Mouse (Mus musculus) liver, embryonic 15.5 days (tissue): ENCODE data around the gene Mapk11. TPM values are rescaled to one million over a fixed set of nuclear protein-coding genes. Genes with fewer than 3 reads are reported as not detected.

Experiments
- ATAC-seq: fragments of 200-750 bp; cut with Nextera tagmentation; 2 replicates; pipeline ENCODE4 v1.8.0; 2017; ENCODE audit warnings: moderate number of reproducible peaks, mild to moderate bottlenecking, moderate library complexity; ENCODE audit not compliant: insufficient read depth
- H3K27ac ChIP-seq: fragments of 300-500 bp; sonication (generic); replicated peaks from 2 replicates; pipeline ENCODE4 v1.5.1; 2015; ENCODE audit warnings: mild to moderate bottlenecking, inconsistent platforms
- H3K27me3 ChIP-seq: fragments of 300-500 bp; sonication (generic); 2 replicates; pipeline ENCODE4 v1.6.1; 2015; ENCODE audit warnings: mild to moderate bottlenecking, inconsistent platforms
- H3K36me3 ChIP-seq: fragments of 300-500 bp; sonication (generic); replicated peaks from 2 replicates; pipeline ENCODE4 v1.6.1; 2015; ENCODE audit warnings: moderate library complexity, mild to moderate bottlenecking, inconsistent platforms
- H3K4me1 ChIP-seq: fragments of 300-500 bp; sonication (generic); replicated peaks from 2 replicates; pipeline ENCODE4 v1.6.1; 2015; ENCODE audit warnings: inconsistent platforms
- H3K4me2 ChIP-seq: fragments of 300-500 bp; sonication (generic); 2 replicates; pipeline ENCODE4 v1.6.1; 2015; ENCODE audit warnings: moderate library complexity, mild to moderate bottlenecking, inconsistent platforms
- H3K4me3 ChIP-seq: fragments of 300-500 bp; sonication (generic); replicated peaks from 2 replicates; pipeline ENCODE4 v1.5.1; 2015; ENCODE audit warnings: mild to moderate bottlenecking, inconsistent platforms
- H3K9ac ChIP-seq: fragments of 300-500 bp; sonication (generic); 2 replicates; pipeline ENCODE4 v1.6.1; 2015; ENCODE audit warnings: moderate library complexity, mild to moderate bottlenecking, inconsistent platforms
- H3K9me3 ChIP-seq: fragments of 300-500 bp; sonication (generic); replicated peaks from 2 replicates; pipeline ENCODE4 v1.6.1; 2016; ENCODE audit warnings: inconsistent platforms
- WGBS: fragments of 180-500 bp; shearing (Covaris S2); methylation state at CpG from one replicate; pipeline ENCODE4 v1.1.7; 2015; ENCODE audit warnings: mixed read lengths; ENCODE audit not compliant: insufficient replicate concordance; 5-methylcytosine and 5-hydroxymethylcytosine counted together
- polyA plus RNA-seq: library from polyadenylated mRNA; unstranded; fragments of >200 nt; fragmentation: Nextera tagmentation; extraction: Ambion mirVana; gene quantifications from 2 replicates; pipeline ENCODE4 v1.2.1, GENCODE M21; 2015

The Mapk11 gene
- polyA plus RNA-seq, 1 experiment from 2014 or later, result 0.68 TPM

DNA sequence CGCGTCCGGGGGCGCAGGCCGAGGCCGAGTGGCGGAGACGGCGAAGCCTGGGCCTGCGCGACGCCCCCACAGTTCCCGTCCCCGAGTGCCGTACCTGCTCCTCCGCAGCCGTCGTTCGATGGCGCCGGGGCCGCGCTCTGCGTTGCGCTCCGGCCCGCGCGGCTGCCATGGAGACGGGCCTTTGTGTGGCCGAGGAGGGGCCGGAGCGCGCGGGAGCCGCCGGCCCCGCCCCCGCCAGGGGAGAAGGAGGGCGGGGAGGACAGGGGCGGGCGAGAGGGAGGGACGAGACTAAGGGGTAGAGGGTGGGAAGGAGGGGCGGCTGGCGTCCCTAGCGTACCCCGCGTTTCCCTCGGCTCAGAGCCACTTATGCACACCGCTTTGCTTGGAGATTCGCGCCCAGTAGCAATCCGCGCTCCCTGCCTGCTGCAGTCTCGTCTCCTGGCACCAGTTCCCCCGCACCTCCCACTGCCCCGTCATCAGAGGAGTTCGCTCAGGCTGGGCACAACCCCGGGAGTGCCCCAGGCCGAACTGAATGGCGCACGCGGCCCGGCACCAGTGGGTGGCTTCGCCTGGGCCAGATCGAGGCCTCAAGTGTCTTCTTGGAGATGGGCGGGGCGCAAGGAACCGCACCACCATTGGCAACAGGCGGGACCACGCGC, 31.3 kb upstream of the Mapk11 start, which contains the start of gene Plxnb2:
Gene Plxnb2 (minus strand): TSS at position 218 of the 659 bp plus-strand sequence.
- peak within 1 kb of the TSS; percentile 83 for H3K27ac ChIP-seq
- under 1% methylated on average over 67 of the region's 72 CpGs for WGBS
- peaks cover 77% of the 10 kb centered on the region for H3K27me3 ChIP-seq
- peak within 1 kb of the TSS; percentile 64 for H3K4me2 ChIP-seq
- no peaks in the 10 kb centered on the region for H3K36me3 ChIP-seq
- peaks cover 48% of the 10 kb centered on the region for H3K4me1 ChIP-seq
- peak within 1 kb of the TSS; percentile 59 for H3K4me3 ChIP-seq
- peak within 1 kb of the TSS; percentile 48 for H3K9ac ChIP-seq
- H3K9me3 ChIP-seq, result no peaks in the 10 kb centered on the region
- peak; percentile 67 for ATAC-seq

DNA sequence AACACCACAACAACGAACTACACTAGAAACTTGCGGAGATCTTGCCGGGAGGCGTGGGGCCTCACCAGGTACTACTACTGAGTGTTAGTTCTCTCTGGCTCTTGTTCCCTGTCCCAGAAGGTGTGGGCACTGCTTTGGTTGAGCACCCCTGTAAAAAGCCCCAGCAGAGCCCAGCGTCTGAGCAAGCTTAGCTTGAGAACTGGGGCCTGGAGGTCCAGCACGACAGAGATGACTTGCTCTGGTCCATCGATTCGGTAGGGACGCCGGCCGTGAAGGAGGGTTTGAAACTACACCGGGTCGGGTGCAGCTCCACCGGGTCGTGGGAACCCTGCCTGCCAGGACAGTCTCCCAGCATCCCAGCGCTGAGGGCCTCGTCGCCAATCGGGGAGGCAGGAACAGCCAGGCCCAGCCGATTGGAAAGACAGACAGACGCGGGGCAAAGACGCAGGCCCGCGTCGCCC, 30.7 kb upstream of the Mapk11 start:
- Histone ChIP-seq H3K9ac (peak overlapping the region; percentile 48), H3K4me2 (peak overlapping the region; percentile 64), H3K36me3 (no peaks in the 10 kb centered on the region), H3K27ac (peak overlapping the region; percentile 48), H3K9me3 (no peaks in the 10 kb centered on the region), H3K4me1 (peaks cover 54% of the 10 kb centered on the region), H3K4me3 (peak overlapping the region; percentile 59), H3K27me3 (peaks cover 83% of the 10 kb centered on the region)
- ATAC-seq, result no peak
- WGBS, result 4% methylated on average over 26 of the region's 26 CpGs

DNA sequence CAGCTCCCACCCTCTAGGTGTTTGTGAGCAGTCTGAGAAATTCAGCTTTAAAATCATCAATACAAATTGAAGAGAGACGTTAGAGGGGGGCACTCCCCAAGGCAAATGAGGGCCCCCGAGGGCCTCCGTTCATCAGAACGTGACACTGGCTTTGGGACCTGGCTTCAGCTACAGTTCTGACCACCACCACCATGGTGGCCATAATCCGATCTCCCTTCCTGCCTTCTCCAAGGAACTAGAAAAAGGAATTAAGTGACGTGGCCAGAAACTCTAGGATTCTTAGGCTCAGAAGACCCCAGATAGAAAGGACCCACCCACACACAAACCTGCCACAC, 30.2 kb upstream of the Mapk11 start:
- peaks cover 88% of the 10 kb centered on the region for H3K27me3 ChIP-seq
- peak overlapping the region; percentile 83 for H3K27ac ChIP-seq
- H3K4me3 ChIP-seq, result peak overlapping the region; percentile 59
- H3K4me2 ChIP-seq, result peak overlapping the region; percentile 64
- ATAC-seq, result no peak
- no peaks in the 10 kb centered on the region for H3K9me3 ChIP-seq
- H3K36me3 ChIP-seq, result no peaks in the 10 kb centered on the region
- H3K9ac ChIP-seq, result no peak overlapping the region
- peaks cover 59% of the 10 kb centered on the region for H3K4me1 ChIP-seq
- WGBS, result 12% methylated on average over 6 of the region's 6 CpGs

DNA sequence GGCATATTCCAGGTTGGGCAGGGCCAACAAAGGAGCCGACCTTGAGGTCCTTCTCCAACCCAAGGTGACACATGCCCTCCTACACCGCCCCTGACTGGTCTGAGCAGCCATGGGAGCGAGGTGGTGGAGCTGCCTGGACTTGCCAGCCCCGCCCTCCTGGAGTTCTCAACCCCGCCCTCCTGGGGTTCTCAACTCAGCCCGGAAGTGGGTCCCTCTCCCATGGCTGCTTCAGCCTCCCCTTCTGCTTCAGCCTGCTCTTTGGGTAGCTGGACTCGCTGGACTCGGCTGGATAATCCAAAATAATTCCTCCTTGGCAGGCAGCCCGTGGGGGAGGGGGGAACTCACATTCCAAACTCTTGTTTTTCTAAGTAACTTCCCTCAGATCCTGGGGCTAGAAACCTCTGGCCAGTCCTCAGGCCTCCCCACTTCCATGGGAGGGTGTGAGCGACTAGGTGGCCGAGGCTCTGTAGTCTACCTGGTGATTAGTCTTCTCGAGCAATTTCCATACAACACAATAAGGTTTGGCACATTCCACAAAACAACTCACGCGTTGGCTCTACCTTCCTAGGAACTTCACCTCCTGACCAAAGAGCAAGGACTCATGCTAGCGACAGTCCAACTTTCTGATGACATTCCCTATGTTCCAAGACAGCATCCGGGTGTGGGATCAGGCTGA, 29.7 kb upstream of the Mapk11 start:
- Histone ChIP-seq H3K4me2 (peak overlapping the region; percentile 64), H3K27me3 (peaks cover 93% of the 10 kb centered on the region), H3K27ac (peak overlapping the region; percentile 83), H3K36me3 (no peaks in the 10 kb centered on the region), H3K9ac (no peak overlapping the region), H3K4me1 (peaks cover 64% of the 10 kb centered on the region), H3K4me3 (peak overlapping the region; percentile 59), H3K9me3 (no peaks in the 10 kb centered on the region)
- 0 out of 2 replicates have a peak, but pooled peaks have one; percentile 9 for ATAC-seq
- WGBS, result 15% methylated on average over 16 of the region's 16 CpGs

DNA sequence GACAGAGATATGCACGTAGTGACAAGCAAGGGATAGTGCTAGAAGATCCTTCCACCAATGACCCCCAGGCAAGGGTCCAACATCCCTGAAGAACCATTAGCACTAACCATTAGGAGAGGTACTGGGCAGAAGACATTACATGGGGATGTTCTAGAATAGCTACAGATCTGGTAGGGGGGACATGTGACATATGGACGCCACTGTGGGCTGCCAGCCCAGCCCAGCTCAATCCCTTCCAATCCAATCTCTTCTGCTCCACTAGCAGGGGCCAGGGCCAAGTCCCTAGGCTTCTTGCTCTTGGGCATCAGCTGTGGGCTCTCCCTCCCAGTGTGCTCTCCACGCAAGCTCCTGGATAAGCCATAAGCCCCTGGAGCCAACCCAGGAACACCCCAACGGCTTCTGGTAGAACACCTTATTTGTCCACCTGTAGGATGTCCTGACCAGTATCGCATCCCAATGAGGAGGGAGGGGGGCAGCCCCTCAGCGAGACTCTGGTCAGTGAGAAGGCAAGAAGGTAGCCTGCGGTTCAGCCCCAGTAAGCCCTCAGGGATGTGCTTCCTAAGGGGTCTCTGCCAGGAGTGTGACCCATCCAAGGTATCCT, 28.9 kb upstream of the Mapk11 start:
- Histone ChIP-seq H3K4me3 (peak overlapping the region; percentile 59), H3K27me3 (peaks cover 97% of the 10 kb centered on the region), H3K9ac (no peak overlapping the region), H3K36me3 (no peaks in the 10 kb centered on the region), H3K9me3 (no peaks in the 10 kb centered on the region), H3K4me2 (peak overlapping the region; percentile 64), H3K27ac (peak overlapping the region; percentile 83), H3K4me1 (peaks cover 71% of the 10 kb centered on the region)
- ATAC-seq, result no peak
- 55% methylated on average over 7 of the region's 7 CpGs for WGBS

DNA sequence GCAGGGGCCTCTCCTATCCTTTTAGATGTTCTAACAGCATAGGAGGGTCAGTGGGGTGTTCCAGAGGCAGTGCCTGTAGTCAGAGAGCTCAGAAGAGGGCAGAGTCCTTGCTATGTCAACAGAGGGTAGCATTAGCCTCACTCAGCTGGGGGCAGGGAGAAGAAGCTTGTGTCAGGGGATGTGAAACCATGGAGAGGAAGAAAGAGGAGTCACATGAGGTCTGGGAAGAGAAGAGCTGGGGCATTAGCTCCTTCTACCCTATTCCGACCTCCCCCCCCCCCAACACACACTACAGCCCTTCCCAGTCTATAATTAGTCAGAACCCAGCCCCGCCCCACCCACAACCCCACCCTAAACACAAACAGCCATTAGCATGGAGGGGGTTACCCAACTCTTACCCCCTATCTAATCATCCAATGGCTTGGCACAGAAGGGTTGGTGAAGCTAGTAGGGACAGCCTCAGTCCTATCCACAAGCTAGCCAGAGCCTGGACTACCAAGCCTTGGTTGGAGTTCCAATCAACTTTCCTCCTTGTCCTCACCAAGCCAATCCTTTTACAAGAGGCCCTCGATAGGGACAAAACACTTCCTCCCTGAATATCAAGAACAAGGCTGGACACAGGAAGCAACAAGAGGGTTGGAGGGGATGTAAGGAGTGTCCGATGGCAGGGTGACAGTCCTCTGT, 28.3 kb upstream of the Mapk11 start:
- no peaks in the 10 kb centered on the region for H3K36me3 ChIP-seq
- H3K27me3 ChIP-seq, result peaks cover 99% of the 10 kb centered on the region
- ATAC-seq, result peak; percentile 48
- 0 out of 2 replicates have a peak overlapping the region, but pooled peaks have one; percentile 6 for H3K9ac ChIP-seq
- no peaks in the 10 kb centered on the region for H3K9me3 ChIP-seq
- peak overlapping the region; percentile 83 for H3K27ac ChIP-seq
- H3K4me3 ChIP-seq, result no peak overlapping the region
- H3K4me1 ChIP-seq, result peaks cover 78% of the 10 kb centered on the region
- 22% methylated on average over 4 of the region's 4 CpGs for WGBS
- H3K4me2 ChIP-seq, result peak overlapping the region; percentile 64

DNA sequence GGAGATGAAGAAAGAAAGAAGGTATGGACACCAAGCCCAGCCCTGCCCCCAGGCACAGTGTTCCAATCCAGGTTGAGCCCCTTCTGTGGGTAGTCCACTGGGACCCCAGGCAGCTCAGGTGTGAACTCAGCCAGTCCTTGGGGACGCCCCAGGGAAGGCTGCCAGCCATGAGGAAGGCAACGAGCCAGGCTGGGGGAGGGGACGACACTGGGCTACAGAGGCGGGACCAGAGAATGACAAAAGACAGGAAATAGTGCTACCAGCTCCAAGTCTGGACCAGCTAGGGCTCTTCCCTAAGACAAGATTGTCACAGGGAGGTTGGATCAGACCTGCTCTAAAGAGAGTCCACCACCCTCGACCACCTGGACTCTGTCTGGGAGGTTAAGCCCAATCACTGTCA, 27.7 kb upstream of the Mapk11 start:
- WGBS, result 7% methylated on average over 5 of the region's 5 CpGs
- Histone ChIP-seq H3K36me3 (no peaks in the 10 kb centered on the region), H3K4me2 (peak overlapping the region; percentile 64), H3K9me3 (no peaks in the 10 kb centered on the region), H3K4me1 (peaks cover 84% of the 10 kb centered on the region), H3K27ac (peak overlapping the region; percentile 83), H3K4me3 (no peak overlapping the region), H3K9ac (peak overlapping the region; percentile 6; the same call in 1 of the 2 replicates), H3K27me3 (peaks cover 99% of the 10 kb centered on the region)
- peak; percentile 16; the same call in 1 of the 2 replicates for ATAC-seq

DNA sequence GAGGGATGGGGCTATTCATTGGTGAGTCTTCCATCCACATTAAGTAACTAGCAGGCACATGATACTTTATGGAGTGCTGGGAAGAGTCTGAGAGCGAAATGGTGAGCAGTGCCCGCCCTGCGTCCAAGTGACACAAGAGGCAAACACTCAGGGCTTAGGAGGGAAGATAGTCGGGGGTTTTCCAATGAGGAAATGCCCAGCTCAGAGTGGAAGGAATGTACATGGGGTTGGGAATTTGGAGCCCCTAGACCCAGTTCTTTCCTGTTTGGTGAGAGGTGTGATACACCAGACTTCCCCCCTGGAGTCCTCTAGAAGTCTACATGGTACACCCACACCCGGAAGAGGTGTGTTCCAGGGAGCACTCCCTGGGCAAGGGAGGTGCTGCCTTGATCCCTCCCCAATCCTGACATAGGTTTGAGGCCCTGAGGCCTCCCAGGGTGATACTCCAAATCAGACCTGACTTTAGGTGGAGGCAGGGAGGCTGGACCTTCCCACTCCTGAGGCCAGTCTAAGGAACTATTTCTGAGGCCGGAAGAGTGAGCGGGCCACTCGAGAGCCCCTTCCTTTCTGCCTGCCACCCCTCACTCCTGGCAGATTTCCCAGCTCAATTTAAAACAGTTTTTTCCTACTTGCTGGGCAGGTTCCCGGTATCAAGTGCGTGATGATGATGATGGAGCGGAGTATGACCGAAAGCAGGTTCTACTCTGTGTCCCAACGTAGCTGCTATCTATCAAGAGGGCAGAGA, 26.2 kb upstream of the Mapk11 start:
- H3K27me3 ChIP-seq, result peaks cover 97% of the 10 kb centered on the region
- no peak for ATAC-seq
- H3K4me1 ChIP-seq, result peaks cover 87% of the 10 kb centered on the region
- H3K9me3 ChIP-seq, result no peaks in the 10 kb centered on the region
- no peak overlapping the region for H3K4me2 ChIP-seq
- 72% methylated on average over 13 of the region's 13 CpGs for WGBS
- no peaks in the 10 kb centered on the region for H3K36me3 ChIP-seq
- no peak overlapping the region for H3K9ac ChIP-seq
- H3K4me3 ChIP-seq, result no peak overlapping the region
- 0 out of 2 replicates have a peak overlapping the region, but pooled peaks have one; percentile 83 for H3K27ac ChIP-seq

DNA sequence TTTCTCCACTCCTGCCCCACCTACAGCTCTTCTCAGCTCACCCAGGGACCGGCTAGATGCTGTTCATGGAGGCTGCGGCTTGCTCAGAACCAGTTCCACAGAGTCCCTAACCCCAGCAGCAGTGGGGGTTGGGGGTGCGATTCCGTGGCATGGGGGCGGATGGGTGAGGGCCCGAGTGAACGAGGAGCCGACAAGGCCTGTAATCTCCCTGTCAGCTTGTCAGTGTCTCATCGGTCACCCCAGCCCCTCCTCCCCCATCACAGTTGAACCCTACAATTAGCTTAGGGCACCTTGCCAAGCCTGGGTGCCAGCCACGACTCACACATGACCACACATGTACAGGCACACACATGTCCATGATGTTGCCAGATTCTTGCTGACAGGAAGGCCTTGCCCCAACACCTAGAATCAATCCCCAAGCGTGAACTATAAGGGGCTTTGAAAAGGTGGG, 25.5 kb upstream of the Mapk11 start:
- H3K9ac ChIP-seq, result no peak overlapping the region
- peaks cover 93% of the 10 kb centered on the region for H3K4me1 ChIP-seq
- no peak overlapping the region for H3K27ac ChIP-seq
- no peak for ATAC-seq
- no peak overlapping the region for H3K4me3 ChIP-seq
- no peak overlapping the region for H3K4me2 ChIP-seq
- H3K27me3 ChIP-seq, result peaks cover 91% of the 10 kb centered on the region
- no peaks in the 10 kb centered on the region for H3K9me3 ChIP-seq
- no peaks in the 10 kb centered on the region for H3K36me3 ChIP-seq
- 58% methylated on average over 11 of the region's 11 CpGs for WGBS

DNA sequence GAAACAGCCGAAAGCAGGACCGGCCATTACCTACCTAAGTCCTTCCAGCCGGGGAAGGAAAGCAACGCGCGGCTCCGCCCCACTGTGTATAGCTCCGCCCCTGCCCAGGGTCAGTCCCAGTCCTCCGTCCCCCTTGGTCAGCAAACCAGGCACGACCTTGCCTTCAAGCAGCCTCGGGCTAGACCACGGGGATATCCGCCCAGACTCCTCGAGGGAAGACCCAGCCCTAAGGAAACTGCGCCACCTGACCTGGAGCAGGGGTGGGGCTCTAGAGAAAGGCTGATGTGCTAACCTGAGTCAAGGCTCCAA, 24.4 kb upstream of the Mapk11 start:
- peak overlapping the region; percentile 71 for H3K4me2 ChIP-seq
- H3K4me1 ChIP-seq, result peaks cover 95% of the 10 kb centered on the region
- H3K4me3 ChIP-seq, result peak overlapping the region; percentile 53
- peak overlapping the region; percentile 66 for H3K27ac ChIP-seq
- peak; percentile 33 for ATAC-seq
- WGBS, result 7% methylated on average over 15 of the region's 15 CpGs
- H3K9me3 ChIP-seq, result no peaks in the 10 kb centered on the region
- H3K36me3 ChIP-seq, result no peaks in the 10 kb centered on the region
- peaks cover 80% of the 10 kb centered on the region for H3K27me3 ChIP-seq
- no peak overlapping the region; the same call in 1 of the 2 replicates for H3K9ac ChIP-seq
